Mouse (Mus musculus): Measurements from ENCODE around the gene Hexim2. TPM values are rescaled to one million over a fixed set of nuclear protein-coding genes. Genes with fewer than 3 reads are reported as not detected.

Hexim2 gene
- total RNA-seq, 2 experiments from 2014 or later = 2.0 to 3.6 TPM

DNA sequence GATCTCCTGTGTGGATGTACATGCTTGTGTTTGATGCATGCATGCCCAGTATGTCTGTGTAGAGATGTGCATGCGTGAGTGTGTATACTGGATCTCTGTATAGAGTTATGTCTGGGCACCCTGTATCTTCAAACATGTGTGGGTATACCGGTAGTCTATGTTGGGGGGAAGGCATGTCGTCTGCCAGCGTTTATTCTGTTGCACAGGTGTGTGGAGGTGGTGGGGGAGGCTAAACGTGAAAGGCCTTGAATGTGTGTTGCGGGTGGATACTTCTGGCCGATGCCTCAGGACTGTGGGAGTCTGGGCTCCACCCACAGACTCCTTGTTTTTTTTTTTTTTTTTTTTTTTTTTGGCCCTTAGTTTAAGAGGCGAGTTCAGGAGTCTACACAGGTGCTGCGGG is 49.1 kb downstream of the Hexim2 start:
- DNase-seq = peak; percentile 4
- TF ChIP-seq CTCF (IDR thresholded peaks at IDR 0.05) = no peak
- no peak overlapping the region for H3K4me3 ChIP-seq
- H3K27ac ChIP-seq = no peak overlapping the region
- intact Hi-C loops (cut with DNase I) = no loop called here

DNA sequence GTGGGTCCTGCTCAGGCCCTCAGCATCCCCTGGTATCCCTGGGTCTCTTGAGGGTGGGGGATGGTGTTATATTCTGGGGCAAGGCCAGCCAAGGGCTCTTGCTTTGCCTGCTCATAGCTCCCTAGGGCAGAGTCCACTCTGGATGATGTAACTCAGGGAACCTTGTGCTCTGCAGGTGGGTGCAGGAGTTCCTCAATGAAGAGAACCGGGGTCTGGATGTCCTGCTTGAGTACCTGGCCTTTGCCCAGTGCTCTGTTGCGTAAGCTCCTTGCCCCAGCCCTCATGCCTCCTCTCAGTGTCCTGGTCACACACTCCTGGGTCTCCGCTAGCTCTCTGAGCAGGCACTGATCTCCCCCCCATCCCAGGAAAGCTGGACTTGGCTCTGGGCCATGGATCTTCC is 49.7 kb downstream of the Hexim2 start:
- DNase-seq = peak; percentile 21
- no peak for TF ChIP-seq CTCF (IDR thresholded peaks at IDR 0.05)
- intact Hi-C loops (cut with DNase I) = no loop called here
- H3K27ac ChIP-seq = no peak overlapping the region
- H3K4me3 ChIP-seq = no peak overlapping the region

DNA sequence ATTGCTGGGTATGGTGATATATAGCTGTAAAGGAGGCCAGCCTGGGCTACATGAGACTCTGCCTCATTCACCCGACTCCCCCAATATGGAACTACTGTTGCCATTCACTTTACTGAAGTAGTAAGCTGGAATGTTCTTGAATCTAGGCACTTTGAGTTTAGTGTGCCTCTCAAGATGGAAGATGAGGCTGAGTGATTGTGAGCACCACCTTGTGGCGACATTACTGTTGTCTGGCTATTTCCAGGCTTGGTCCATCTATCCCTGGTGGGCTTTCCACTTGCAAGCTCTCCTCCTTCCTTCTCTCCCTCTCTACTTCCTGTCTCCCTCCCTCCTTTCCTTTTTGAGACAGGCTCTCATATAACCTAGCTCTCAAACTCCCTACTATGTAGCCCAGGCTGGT is 52.7 kb downstream of the Hexim2 start:
- Histone ChIP-seq H3K4me3 (no peak overlapping the region), H3K27ac (no peak overlapping the region)
- intact Hi-C loops (cut with DNase I) = loop anchor here (1.0 kb wide), 1 partner anchor 17 kb away; no protein-coding TSS in a partner anchor
- peak; percentile 69 for TF ChIP-seq CTCF (IDR thresholded peaks at IDR 0.05)
- DNase-seq = peak; percentile 66

Other genes starting within 250 kb of the Hexim2 start
- not detected for gene Fam187a, start 247.3 kb upstream of the Hexim2 start, total RNA-seq (2021)
- not detected for gene Gfap, start 231.5 kb upstream of the Hexim2 start, total RNA-seq (2021)
- gene Kif18b, start 207.3 kb upstream of the Hexim2 start, total RNA-seq (2021) = not detected
- not detected for gene C1ql1, start 185.7 kb upstream of the Hexim2 start, total RNA-seq (2021)
- 10 to 100 TPM; 43.8 to 51.9 TPM for gene Nmt1, start 104.2 kb upstream of the Hexim2 start, total RNA-seq (2021)
- 10 to 100 TPM; 12.4 to 25.8 TPM for gene Dcakd, start 104.1 kb upstream of the Hexim2 start, total RNA-seq (2021)
- 1 to 10 TPM; 4.6 to 5.9 TPM for gene Plcd3, start 30.8 kb upstream of the Hexim2 start, total RNA-seq (2021)
- gene Acbd4, start 30.7 kb upstream of the Hexim2 start, total RNA-seq (2021) = 10 to 100 TPM; 24.2 to 28.6 TPM
- gene Hexim1, start 16.2 kb upstream of the Hexim2 start, total RNA-seq (2021) = 10 to 100 TPM; 18.6 to 21.8 TPM
- gene Fmnl1, start 38.7 kb downstream of the Hexim2 start, total RNA-seq (2021) = 1 to 10 TPM; 4.2 to 5.7 TPM
- not detected for gene 1700023F06Rik, start 76.1 kb downstream of the Hexim2 start, total RNA-seq (2021)
- gene Spata32, start 86.0 kb downstream of the Hexim2 start, total RNA-seq (2021) = not detected
- 1 to 10 TPM; 4.1 to 4.2 TPM for gene Map3k14, start 135.0 kb downstream of the Hexim2 start, total RNA-seq (2021)
- gene Arhgap27, start 231.3 kb downstream of the Hexim2 start, total RNA-seq (2021) = 1 to 10 TPM; 6.0 to 8.8 TPM